Mouse (Mus musculus) lung, embryonic 16.5 days (tissue): ENCODE measurements at regions not wholly inside any gene's neighbourhood (a gene's known extent, or its start where the extent isn't known, plus 50 kb on each side); places are given as distances from the start of the nearest gene placed in this dataset.
A peak's percentile ranks its signal among the peaks of the same experiment; 100 is the strongest.

ENCODE experiments used
- ATAC-seq: fragments of 200-750 bp; cut with Nextera tagmentation; 2 replicates; pipeline ENCODE4 v1.8.0; 2017; ENCODE audit warnings: low read depth, mild to moderate bottlenecking, moderate library complexity
- H3K27ac ChIP-seq: fragments of 300-500 bp; sonication (generic); 2 replicates; pipeline ENCODE4 v1.5.1; 2014; ENCODE audit warnings: mild to moderate bottlenecking, control low read depth, low read length
- H3K27me3 ChIP-seq: fragments of 300-500 bp; sonication (generic); 2 replicates; pipeline ENCODE4 v1.6.1; 2014; ENCODE audit warnings: low read depth, low read length, mixed read lengths; ENCODE audit not compliant: control insufficient read depth, insufficient read depth
- H3K36me3 ChIP-seq: fragments of 300-500 bp; sonication (generic); 2 replicates; pipeline ENCODE4 v1.6.1; 2014; ENCODE audit warnings: low read length; ENCODE audit not compliant: control insufficient read depth, insufficient read depth
- H3K4me1 ChIP-seq: fragments of 300-500 bp; sonication (generic); replicated peaks from 2 replicates; pipeline ENCODE4 v1.6.1; 2014; ENCODE audit warnings: low read length, mixed read lengths; ENCODE audit not compliant: control insufficient read depth, insufficient read depth
- H3K4me2 ChIP-seq: fragments of 300-500 bp; sonication (generic); 2 replicates; pipeline ENCODE4 v1.6.1; 2014; ENCODE audit warnings: low read depth, low read length, control low read depth
- H3K4me3 ChIP-seq: fragments of 300-500 bp; sonication (generic); 2 replicates; pipeline ENCODE4 v1.5.1; 2014; ENCODE audit warnings: mild to moderate bottlenecking, low read length, control low read depth
- H3K9ac ChIP-seq: fragments of 300-500 bp; sonication (generic); 2 replicates; pipeline ENCODE4 v1.6.1; 2014; ENCODE audit warnings: low read length, control low read depth
- H3K9me3 ChIP-seq: fragments of 300-500 bp; sonication (generic); 2 replicates; pipeline ENCODE4 v1.6.1; 2016; ENCODE audit warnings: low read length; ENCODE audit not compliant: control insufficient read depth
- WGBS: fragments of 180-500 bp; shearing (Covaris S2); extraction: QIAGEN DNeasy Blood & Tissue Kit; methylation state at CpG from one replicate; pipeline ENCODE4 v1.1.7; 2014; 5-methylcytosine and 5-hydroxymethylcytosine counted together

GRCm38 (mm10) chr19:56135306-56135928 lies 151.5 kb upstream of the Habp2 start:
- Histone ChIP-seq H3K4me1 (0 out of 2 replicates have a peak, but pooled peaks cover 2% of the 10 kb centered on the region), H3K4me2 (no peak overlapping the region), H3K9me3 (no peaks in the 10 kb centered on the region), H3K4me3 (no peak overlapping the region), H3K27ac (no peak overlapping the region), H3K36me3 (no peaks in the 10 kb centered on the region), H3K27me3 (peaks cover 2% of the 10 kb centered on the region; the same call in 1 of the 2 replicates), H3K9ac (no peak overlapping the region)
- peak; percentile 64 for ATAC-seq
- 66% methylated on average over 7 of the region's 7 CpGs for WGBS

- Histone ChIP-seq H3K9me3 (peaks cover 8% of the 10 kb centered on the region), H3K4me1 (no peaks in the 10 kb centered on the region), H3K27ac (no peak overlapping the region), H3K4me3 (no peak overlapping the region), H3K36me3 (no peaks in the 10 kb centered on the region), H3K9ac (no peak overlapping the region), H3K27me3 (no peaks in the 10 kb centered on the region), H3K4me2 (no peak overlapping the region)
- 75% methylated on average over 2 of the region's 2 CpGs for WGBS
- ATAC-seq, result no peak
Measured at GRCm38 (mm10) chr19:56140540-56140939, 146.4 kb upstream of the Habp2 start.

- H3K4me2 ChIP-seq, result no peak overlapping the region
- no peak for ATAC-seq
Measured at GRCm38 (mm10) chr19:56144221-56144620, 142.7 kb upstream of the Habp2 start.

GRCm38 (mm10) chr19:56157120-56157519 lies 129.8 kb upstream of the Habp2 start:
- Histone ChIP-seq H3K9me3 (no peaks in the 10 kb centered on the region), H3K27me3 (no peaks in the 10 kb centered on the region), H3K4me1 (no peaks in the 10 kb centered on the region), H3K27ac (no peak overlapping the region), H3K36me3 (no peaks in the 10 kb centered on the region), H3K4me2 (no peak overlapping the region), H3K9ac (no peak overlapping the region), H3K4me3 (no peak overlapping the region)
- 75% methylated on average over 6 of the region's 6 CpGs for WGBS
- ATAC-seq, result no peak

More at GRCm38 (mm10) chr19:56144221-56144620, 142.7 kb upstream of the Habp2 start:
- H3K27ac ChIP-seq, result no peak overlapping the region
- 70% methylated on average over 5 of the region's 5 CpGs for WGBS
- no peak overlapping the region for H3K4me3 ChIP-seq
- H3K9ac ChIP-seq, result no peak overlapping the region
- H3K27me3 ChIP-seq, result no peaks in the 10 kb centered on the region
- no peaks in the 10 kb centered on the region for H3K4me1 ChIP-seq
- H3K36me3 ChIP-seq, result no peaks in the 10 kb centered on the region
- peaks cover 8% of the 10 kb centered on the region for H3K9me3 ChIP-seq

GRCm38 (mm10) chr19:56162156-56162555 lies 124.8 kb upstream of the Habp2 start:
- H3K27ac ChIP-seq, result no peak overlapping the region
- 72% methylated on average over 3 of the region's 3 CpGs for WGBS
- 0 out of 2 replicates have a peak, but pooled peaks have one; percentile 23 for ATAC-seq
- H3K36me3 ChIP-seq, result no peaks in the 10 kb centered on the region
- no peak overlapping the region for H3K4me2 ChIP-seq
- no peaks in the 10 kb centered on the region for H3K27me3 ChIP-seq
- no peaks in the 10 kb centered on the region for H3K9me3 ChIP-seq
- no peak overlapping the region for H3K9ac ChIP-seq
- no peaks in the 10 kb centered on the region for H3K4me1 ChIP-seq
- H3K4me3 ChIP-seq, result no peak overlapping the region

GRCm38 (mm10) chr19:56169133-56169997 lies 117.6 kb upstream of the Habp2 start:
- H3K9me3 ChIP-seq, result 0 out of 2 replicates have a peak, but pooled peaks cover 2% of the 10 kb centered on the region
- H3K9ac ChIP-seq, result no peak overlapping the region
- H3K27me3 ChIP-seq, result no peaks in the 10 kb centered on the region
- 60% methylated on average over 5 of the region's 5 CpGs for WGBS
- H3K4me2 ChIP-seq, result no peak overlapping the region
- no peaks in the 10 kb centered on the region for H3K36me3 ChIP-seq
- no peak overlapping the region for H3K27ac ChIP-seq
- no peaks in the 10 kb centered on the region for H3K4me1 ChIP-seq
- ATAC-seq, result no peak
- H3K4me3 ChIP-seq, result no peak overlapping the region

GRCm38 (mm10) chr19:56169998-56170274 lies 117.0 kb upstream of the Habp2 start:
- Histone ChIP-seq H3K36me3 (no peaks in the 10 kb centered on the region), H3K9me3 (0 out of 2 replicates have a peak, but pooled peaks cover 2% of the 10 kb centered on the region), H3K4me1 (no peaks in the 10 kb centered on the region), H3K27ac (no peak overlapping the region), H3K4me2 (no peak overlapping the region), H3K4me3 (no peak overlapping the region), H3K27me3 (no peaks in the 10 kb centered on the region), H3K9ac (no peak overlapping the region)
- WGBS, result 79% methylated on average over 4 of the region's 4 CpGs
- ATAC-seq, result no peak

GRCm38 (mm10) chr19:56172454-56172853 lies 114.5 kb upstream of the Habp2 start:
- no peak for ATAC-seq
- H3K4me3 ChIP-seq, result no peak overlapping the region
- H3K27ac ChIP-seq, result no peak overlapping the region
- H3K4me2 ChIP-seq, result no peak overlapping the region
- no peaks in the 10 kb centered on the region for H3K36me3 ChIP-seq
- no peak overlapping the region for H3K9ac ChIP-seq
- no peaks in the 10 kb centered on the region for H3K27me3 ChIP-seq
- 0 out of 2 replicates have a peak, but pooled peaks cover 2% of the 10 kb centered on the region for H3K9me3 ChIP-seq
- 41% methylated on average over 5 of the region's 5 CpGs for WGBS
- 0 out of 2 replicates have a peak, but pooled peaks cover 4% of the 10 kb centered on the region for H3K4me1 ChIP-seq

- Histone ChIP-seq H3K27me3 (no peaks in the 10 kb centered on the region), H3K4me3 (no peak overlapping the region), H3K9ac (no peak overlapping the region), H3K4me1 (0 out of 2 replicates have a peak, but pooled peaks cover 4% of the 10 kb centered on the region), H3K36me3 (no peaks in the 10 kb centered on the region), H3K27ac (no peak overlapping the region), H3K4me2 (no peak overlapping the region), H3K9me3 (no peaks in the 10 kb centered on the region)
- ATAC-seq, result peak; percentile 72
- 45% methylated on average over 8 of the region's 8 CpGs for WGBS
Measured at GRCm38 (mm10) chr19:56176059-56176458, 110.9 kb upstream of the Habp2 start.
